Mouse (Mus musculus): ENCODE data around the gene Map3k12. TPM values are rescaled to one million over a fixed set of nuclear protein-coding genes. Genes with fewer than 3 reads are reported as not detected.

The Map3k12 gene
- polyA plus RNA-seq, 1 experiment from 2014 or later: 23.8 TPM

- ATAC-seq (ENCODE audit: low FRiP score): no peak
- 83% methylated on average over 9 of the region's 9 CpGs for WGBS
Observed at GRCm38 (mm10) chr15:102461430-102462075, 55.3 kb downstream of the Map3k12 start.

DNA sequence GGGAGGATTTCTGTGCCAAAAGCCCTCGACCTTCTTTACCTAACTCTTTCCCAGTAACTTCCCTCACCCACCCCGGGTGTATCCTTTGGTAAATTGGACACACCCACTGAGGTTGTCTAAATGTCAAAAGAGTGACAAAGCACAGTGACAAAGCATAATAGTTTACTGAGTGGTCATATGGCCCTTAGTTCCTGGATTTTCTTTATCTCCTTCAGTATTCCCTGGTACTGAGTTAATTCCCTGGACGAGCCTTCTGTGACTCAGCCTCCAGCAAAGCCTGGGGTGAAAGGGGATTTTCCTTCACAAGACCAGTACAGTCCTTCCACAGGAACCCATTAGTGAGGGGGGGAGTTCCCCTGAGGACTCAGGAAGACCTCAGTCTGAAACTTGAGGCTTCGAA is 55.9 kb downstream of the Map3k12 start:
- H3K4me1 ChIP-seq (replicated peaks; ENCODE audit: control insufficient read depth, insufficient read depth, low read length): no peaks in the 10 kb centered on the region
- H3K9me3 ChIP-seq (ENCODE audit: control insufficient read depth, low read length): no peaks in the 10 kb centered on the region
- 73% methylated on average over 4 of the region's 4 CpGs for WGBS
- no peak overlapping the region for H3K9ac ChIP-seq (ENCODE audit: low read depth, low read length)
- no peak overlapping the region for H3K4me2 ChIP-seq (replicated peaks; ENCODE audit: low read depth, low read length)
- no peak overlapping the region for H3K27ac ChIP-seq (ENCODE audit: low read depth, low read length)
- no peaks in the 10 kb centered on the region for H3K36me3 ChIP-seq (ENCODE audit: control insufficient read depth, insufficient read depth, low read length)
- H3K4me3 ChIP-seq (ENCODE audit: low read depth, low read length): no peak overlapping the region
- no peak for ATAC-seq (ENCODE audit: low FRiP score)
- no peaks in the 10 kb centered on the region for H3K27me3 ChIP-seq (ENCODE audit: control insufficient read depth, insufficient read depth, low read length)
- DNase-seq (ENCODE audit: low spot score): no peak

More at GRCm38 (mm10) chr15:102461430-102462075, 55.3 kb downstream of the Map3k12 start:
- Histone ChIP-seq H3K4me2 (replicated peaks; ENCODE audit: low read depth, low read length) (no peak overlapping the region), H3K9ac (ENCODE audit: low read depth, low read length) (no peak overlapping the region), H3K4me1 (replicated peaks; ENCODE audit: control insufficient read depth, insufficient read depth, low read length) (no peaks in the 10 kb centered on the region), H3K4me3 (ENCODE audit: low read depth, low read length) (no peak overlapping the region), H3K36me3 (ENCODE audit: control insufficient read depth, insufficient read depth, low read length) (no peaks in the 10 kb centered on the region), H3K27ac (ENCODE audit: low read depth, low read length) (no peak overlapping the region), H3K27me3 (ENCODE audit: control insufficient read depth, insufficient read depth, low read length) (no peaks in the 10 kb centered on the region), H3K9me3 (ENCODE audit: control insufficient read depth, low read length) (no peaks in the 10 kb centered on the region)
- DNase-seq (ENCODE audit: low spot score): no peak

- H3K9me3 ChIP-seq (ENCODE audit: control insufficient read depth, low read length): no peaks in the 10 kb centered on the region
- no peak overlapping the region for H3K4me3 ChIP-seq (ENCODE audit: low read depth, low read length)
- H3K36me3 ChIP-seq (ENCODE audit: control insufficient read depth, insufficient read depth, low read length): no peaks in the 10 kb centered on the region
- DNase-seq (ENCODE audit: low spot score) (no peak), ATAC-seq (ENCODE audit: low FRiP score) (no peak)
- WGBS: 78% methylated on average over 12 of the region's 12 CpGs
- H3K4me2 ChIP-seq (replicated peaks; ENCODE audit: low read depth, low read length): no peak overlapping the region
- no peaks in the 10 kb centered on the region for H3K27me3 ChIP-seq (ENCODE audit: control insufficient read depth, insufficient read depth, low read length)
- no peak overlapping the region for H3K9ac ChIP-seq (ENCODE audit: low read depth, low read length)
- peak overlapping the region; percentile 47; the same call in 1 of the 2 replicates for H3K27ac ChIP-seq (ENCODE audit: low read depth, low read length)
- no peaks in the 10 kb centered on the region for H3K4me1 ChIP-seq (replicated peaks; ENCODE audit: control insufficient read depth, insufficient read depth, low read length)
Observed at GRCm38 (mm10) chr15:102460409-102460808, 56.5 kb downstream of the Map3k12 start.

DNA sequence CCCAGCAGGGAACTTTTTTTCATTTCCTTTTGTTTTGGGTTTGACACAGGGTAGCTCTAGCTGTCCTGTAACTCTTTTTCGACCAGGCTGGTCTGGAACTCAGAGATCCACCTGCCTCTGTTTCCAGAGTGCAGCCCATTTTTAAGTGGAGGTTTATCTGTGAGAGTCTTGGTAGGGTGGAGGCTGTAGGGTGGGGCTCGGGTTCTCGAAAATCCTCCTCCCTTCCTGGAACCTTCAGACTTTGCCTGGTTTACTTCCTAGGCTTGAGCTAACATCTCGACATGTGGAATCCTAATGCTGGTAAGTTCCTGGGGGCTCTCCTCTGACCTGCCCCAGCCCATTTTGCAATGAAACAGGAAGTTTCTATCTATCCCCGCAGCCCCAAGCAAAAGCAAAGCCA is 57.0 kb downstream of the Map3k12 start:
- Histone ChIP-seq H3K27me3 (ENCODE audit: control insufficient read depth, insufficient read depth, low read length) (no peaks in the 10 kb centered on the region), H3K4me2 (replicated peaks; ENCODE audit: low read depth, low read length) (peak overlapping the region; percentile 45; the same call in 1 of the 2 replicates), H3K4me3 (ENCODE audit: low read depth, low read length) (no peak overlapping the region), H3K9ac (ENCODE audit: low read depth, low read length) (no peak overlapping the region; the same call in 1 of the 2 replicates), H3K4me1 (replicated peaks; ENCODE audit: control insufficient read depth, insufficient read depth, low read length) (no peaks in the 10 kb centered on the region), H3K27ac (ENCODE audit: low read depth, low read length) (no peak overlapping the region), H3K36me3 (ENCODE audit: control insufficient read depth, insufficient read depth, low read length) (no peaks in the 10 kb centered on the region), H3K9me3 (ENCODE audit: control insufficient read depth, low read length) (no peaks in the 10 kb centered on the region)
- 69% methylated on average over 5 of the region's 5 CpGs for WGBS
- no peak for ATAC-seq (ENCODE audit: low FRiP score)
- no peak for DNase-seq (ENCODE audit: low spot score)

GRCm38 (mm10) chr15:102459381-102459780 is 57.5 kb downstream of the Map3k12 start:
- no peak for DNase-seq (ENCODE audit: low spot score)
- 38% methylated on average over 6 of the region's 6 CpGs for WGBS
- Histone ChIP-seq H3K4me1 (replicated peaks; ENCODE audit: control insufficient read depth, insufficient read depth, low read length) (no peaks in the 10 kb centered on the region), H3K9ac (ENCODE audit: low read depth, low read length) (peak overlapping the region; percentile 61), H3K4me2 (replicated peaks; ENCODE audit: low read depth, low read length) (peak overlapping the region; percentile 45), H3K4me3 (ENCODE audit: low read depth, low read length) (peak overlapping the region; percentile 40), H3K27me3 (ENCODE audit: control insufficient read depth, insufficient read depth, low read length) (no peaks in the 10 kb centered on the region), H3K9me3 (ENCODE audit: control insufficient read depth, low read length) (no peaks in the 10 kb centered on the region), H3K27ac (ENCODE audit: low read depth, low read length) (no peak overlapping the region), H3K36me3 (ENCODE audit: control insufficient read depth, insufficient read depth, low read length) (no peaks in the 10 kb centered on the region)
- no peak for ATAC-seq (ENCODE audit: low FRiP score)

GRCm38 (mm10) chr15:102458904-102459317 is 58.0 kb downstream of the Map3k12 start, which contains the start of gene Prr13:
Gene Prr13 (plus strand): TSS chr15:102459028.
- WGBS: under 1% methylated on average over 19 of the region's 19 CpGs
- Histone ChIP-seq H3K27ac (ENCODE audit: low read depth, low read length) (no peak within 1 kb of the TSS), H3K4me2 (replicated peaks; ENCODE audit: low read depth, low read length) (peak within 1 kb of the TSS; percentile 45), H3K9ac (ENCODE audit: low read depth, low read length) (peak within 1 kb of the TSS; percentile 61), H3K27me3 (ENCODE audit: control insufficient read depth, insufficient read depth, low read length) (no peaks in the 10 kb centered on the region), H3K4me3 (ENCODE audit: low read depth, low read length) (peak within 1 kb of the TSS; percentile 40), H3K36me3 (ENCODE audit: control insufficient read depth, insufficient read depth, low read length) (no peaks in the 10 kb centered on the region), H3K9me3 (ENCODE audit: control insufficient read depth, low read length) (no peaks in the 10 kb centered on the region), H3K4me1 (replicated peaks; ENCODE audit: control insufficient read depth, insufficient read depth, low read length) (no peaks in the 10 kb centered on the region)
- DNase-seq (ENCODE audit: low spot score) (peak; percentile 88), ATAC-seq (ENCODE audit: low FRiP score) (peak; percentile 75)

- peak overlapping the region; percentile 45; the same call in 1 of the 2 replicates for H3K4me2 ChIP-seq (replicated peaks; ENCODE audit: low read depth, low read length)
- no peaks in the 10 kb centered on the region for H3K9me3 ChIP-seq (ENCODE audit: control insufficient read depth, low read length)
- WGBS: 65% methylated on average over 5 of the region's 5 CpGs
- no peak overlapping the region for H3K4me3 ChIP-seq (ENCODE audit: low read depth, low read length)
- H3K27ac ChIP-seq (ENCODE audit: low read depth, low read length): no peak overlapping the region
- no peak overlapping the region for H3K9ac ChIP-seq (ENCODE audit: low read depth, low read length)
- DNase-seq (ENCODE audit: low spot score) (no peak), ATAC-seq (ENCODE audit: low FRiP score) (no peak)
- H3K36me3 ChIP-seq (ENCODE audit: control insufficient read depth, insufficient read depth, low read length): no peaks in the 10 kb centered on the region
- no peaks in the 10 kb centered on the region for H3K4me1 ChIP-seq (replicated peaks; ENCODE audit: control insufficient read depth, insufficient read depth, low read length)
- no peaks in the 10 kb centered on the region for H3K27me3 ChIP-seq (ENCODE audit: control insufficient read depth, insufficient read depth, low read length)
Observed at GRCm38 (mm10) chr15:102458050-102458736, 58.7 kb downstream of the Map3k12 start.

- DNase-seq (ENCODE audit: low spot score) (no peak), ATAC-seq (ENCODE audit: low FRiP score) (no peak)
- H3K4me3 ChIP-seq (ENCODE audit: low read depth, low read length): no peak overlapping the region
- no peak overlapping the region for H3K9ac ChIP-seq (ENCODE audit: low read depth, low read length)
- no peaks in the 10 kb centered on the region for H3K36me3 ChIP-seq (ENCODE audit: control insufficient read depth, insufficient read depth, low read length)
- no peaks in the 10 kb centered on the region for H3K9me3 ChIP-seq (ENCODE audit: control insufficient read depth, low read length)
- no peak overlapping the region for H3K27ac ChIP-seq (ENCODE audit: low read depth, low read length)
- no peak overlapping the region for H3K4me2 ChIP-seq (replicated peaks; ENCODE audit: low read depth, low read length)
- H3K27me3 ChIP-seq (ENCODE audit: control insufficient read depth, insufficient read depth, low read length): no peaks in the 10 kb centered on the region
- WGBS: 36% methylated on average over 6 of the region's 6 CpGs
- H3K4me1 ChIP-seq (replicated peaks; ENCODE audit: control insufficient read depth, insufficient read depth, low read length): no peaks in the 10 kb centered on the region
Observed at GRCm38 (mm10) chr15:102455993-102456392, 60.9 kb downstream of the Map3k12 start.
